Mouse (Mus musculus): ENCODE results near the gene Tor1aip1. TPM values are rescaled to one million over a fixed set of nuclear protein-coding genes. Genes with fewer than 3 reads are reported as not detected.

Tor1aip1 gene
- polyA plus RNA-seq, 1 experiment from 2014 or later, result 41.5 TPM

DNA sequence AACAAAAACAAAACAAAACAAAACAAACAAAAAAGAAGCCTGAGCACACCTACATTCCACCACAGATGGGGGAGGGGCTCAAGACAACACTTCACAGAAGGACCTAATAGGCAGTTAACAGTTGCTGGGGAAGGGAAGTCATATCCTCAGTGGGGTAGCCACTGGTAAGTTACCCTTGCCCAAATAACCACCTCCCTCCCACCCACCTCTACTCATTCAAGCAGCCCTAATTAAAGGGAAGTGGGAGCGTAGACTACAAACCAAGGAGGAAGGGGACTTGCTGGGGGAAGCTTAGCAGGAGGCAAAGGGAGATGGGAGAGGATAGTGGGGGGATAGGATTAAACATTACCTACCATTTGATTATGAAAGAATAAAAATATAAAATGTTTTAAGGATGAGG is 15.9 kb downstream of the Tor1aip1 start:
- H3K27ac ChIP-seq (replicated peaks), result no peak overlapping the region
- H3K36me3 ChIP-seq, result peaks cover 88% of the 10 kb centered on the region
- WGBS, result 93% methylated on average over 1 of the region's 1 CpGs
- no peaks in the 10 kb centered on the region for H3K4me1 ChIP-seq
- no peaks in the 10 kb centered on the region for H3K9me3 ChIP-seq (replicated peaks)
- H3K27me3 ChIP-seq (ENCODE audit: low read depth, poor library complexity, severe bottlenecking), result no peaks in the 10 kb centered on the region
- DNase-seq (ENCODE audit: low spot score), result no peak
- H3K4me3 ChIP-seq, result no peak overlapping the region

DNA sequence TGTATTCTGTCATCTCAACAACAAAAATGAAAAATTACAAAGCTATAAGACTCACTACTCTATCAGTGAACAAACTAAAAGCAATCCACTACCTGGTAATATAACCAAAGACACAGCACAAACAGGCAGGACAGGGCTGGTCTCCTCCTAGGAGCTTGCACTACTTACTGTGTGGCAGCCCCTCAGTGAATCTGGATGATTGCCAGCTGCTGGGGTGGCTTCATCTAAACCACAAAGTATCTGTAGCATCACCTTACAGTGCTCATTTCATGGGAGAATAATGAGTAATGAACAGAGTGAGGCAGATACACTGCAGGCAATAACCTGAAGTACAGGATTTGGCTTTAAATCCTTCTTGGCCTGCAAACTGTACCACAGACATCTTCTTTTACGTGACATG is 16.5 kb downstream of the Tor1aip1 start:
- peaks cover 90% of the 10 kb centered on the region for H3K36me3 ChIP-seq
- no peak for DNase-seq (ENCODE audit: low spot score)
- no peaks in the 10 kb centered on the region for H3K27me3 ChIP-seq (ENCODE audit: low read depth, poor library complexity, severe bottlenecking)
- H3K4me3 ChIP-seq, result no peak overlapping the region
- WGBS, result 86% methylated on average over 1 of the region's 1 CpGs
- no peaks in the 10 kb centered on the region for H3K4me1 ChIP-seq
- H3K9me3 ChIP-seq (replicated peaks), result no peaks in the 10 kb centered on the region
- H3K27ac ChIP-seq (replicated peaks), result no peak overlapping the region

DNA sequence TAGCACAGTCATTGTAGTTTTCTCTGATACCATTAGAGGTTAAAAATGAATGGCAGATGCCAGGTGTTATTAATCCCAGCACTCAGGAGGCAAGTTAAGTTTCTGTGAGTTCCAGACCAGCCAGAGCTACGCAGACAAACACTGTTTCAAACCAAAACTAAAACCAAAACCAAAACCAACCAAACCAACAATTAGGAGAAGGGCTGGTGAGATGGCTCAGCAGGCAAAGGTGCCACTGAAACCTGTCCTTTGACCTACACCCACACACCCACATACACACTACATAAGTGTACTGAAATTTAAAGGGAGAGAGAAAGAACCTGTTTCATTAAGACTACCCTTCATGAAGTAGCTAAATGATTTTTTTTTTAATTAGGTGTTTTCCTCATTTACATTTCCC is 27.3 kb downstream of the Tor1aip1 start:
- H3K9me3 ChIP-seq (replicated peaks), result no peaks in the 10 kb centered on the region

DNA sequence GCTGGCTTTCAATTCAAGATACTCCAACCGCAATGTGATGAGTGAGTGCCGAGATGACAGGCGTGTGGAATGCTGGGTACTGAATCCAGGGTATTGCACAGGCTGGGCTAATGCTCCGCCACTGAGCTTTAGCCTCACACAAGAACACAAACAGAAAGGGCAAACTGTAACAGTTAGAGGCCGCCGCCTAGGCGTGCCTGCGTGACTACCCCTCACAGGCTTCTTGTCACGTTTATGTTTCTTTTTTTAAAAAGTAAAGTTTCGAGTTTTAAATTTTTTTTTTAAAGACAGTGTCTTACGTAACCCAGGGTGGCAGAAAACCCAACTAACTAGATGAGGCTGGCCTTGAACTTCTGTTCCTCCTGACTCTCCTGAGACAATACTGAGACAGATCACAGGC is 30.4 kb downstream of the Tor1aip1 start:
- WGBS, result 92% methylated on average over 11 of the region's 11 CpGs
- H3K27ac ChIP-seq (replicated peaks), result no peak overlapping the region
- no peak overlapping the region for H3K4me3 ChIP-seq
- H3K36me3 ChIP-seq, result peaks cover 67% of the 10 kb centered on the region
- no peaks in the 10 kb centered on the region for H3K4me1 ChIP-seq
- DNase-seq (ENCODE audit: low spot score), result no peak
- no peaks in the 10 kb centered on the region for H3K9me3 ChIP-seq (replicated peaks)
- H3K27me3 ChIP-seq (ENCODE audit: low read depth, poor library complexity, severe bottlenecking), result no peaks in the 10 kb centered on the region

More for the DNA sequence above, 27.3 kb downstream of the Tor1aip1 start:
- no peaks in the 10 kb centered on the region for H3K4me1 ChIP-seq
- 93% methylated on average over 1 of the region's 1 CpGs for WGBS
- no peak overlapping the region for H3K27ac ChIP-seq (replicated peaks)
- H3K27me3 ChIP-seq (ENCODE audit: low read depth, poor library complexity, severe bottlenecking), result no peaks in the 10 kb centered on the region
- peaks cover 85% of the 10 kb centered on the region for H3K36me3 ChIP-seq
- H3K4me3 ChIP-seq, result no peak overlapping the region
- DNase-seq (ENCODE audit: low spot score), result no peak

DNA sequence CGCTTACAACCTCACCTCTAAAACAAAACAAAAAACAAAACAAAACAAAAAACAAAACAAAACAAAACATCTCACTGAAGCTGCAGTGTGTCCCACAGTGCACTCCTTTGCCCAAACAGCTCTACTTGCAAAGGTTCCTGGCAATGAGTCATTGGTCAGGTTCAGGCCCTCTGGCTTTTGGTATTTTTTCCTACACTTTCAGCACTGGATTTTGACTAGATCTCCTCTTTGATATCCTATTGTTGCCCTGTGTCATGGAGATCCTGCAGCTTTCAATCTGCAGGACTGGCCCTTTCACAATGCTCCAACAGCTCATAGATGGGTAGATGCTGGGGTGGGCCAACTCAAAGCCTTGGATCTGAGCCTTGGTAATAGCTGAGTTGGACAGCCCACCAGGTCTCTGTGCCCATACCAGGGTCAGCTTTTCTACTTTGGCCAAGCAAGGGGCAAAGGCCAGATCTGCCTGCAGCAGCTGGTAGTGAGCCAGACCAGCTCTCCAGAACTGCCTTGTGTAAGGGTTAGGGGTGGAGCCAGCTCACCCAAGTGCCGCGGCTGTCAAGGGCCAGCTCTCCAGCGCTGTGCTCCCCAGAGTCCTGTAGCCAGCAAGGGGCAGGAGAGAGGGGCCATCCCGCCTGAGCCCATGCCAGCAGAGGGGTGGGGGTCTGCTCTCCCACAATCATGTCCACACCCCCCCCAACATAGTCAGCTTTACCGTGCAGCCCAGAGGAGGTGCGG is 32.9 kb downstream of the Tor1aip1 start:
- Histone ChIP-seq H3K27ac (replicated peaks) (no peak overlapping the region), H3K4me1 (no peaks in the 10 kb centered on the region), H3K27me3 (ENCODE audit: low read depth, poor library complexity, severe bottlenecking) (no peaks in the 10 kb centered on the region), H3K36me3 (peaks cover 47% of the 10 kb centered on the region), H3K9me3 (replicated peaks) (no peaks in the 10 kb centered on the region), H3K4me3 (no peak overlapping the region)
- WGBS, result 88% methylated on average over 7 of the region's 7 CpGs
- DNase-seq (ENCODE audit: low spot score), result no peak

DNA sequence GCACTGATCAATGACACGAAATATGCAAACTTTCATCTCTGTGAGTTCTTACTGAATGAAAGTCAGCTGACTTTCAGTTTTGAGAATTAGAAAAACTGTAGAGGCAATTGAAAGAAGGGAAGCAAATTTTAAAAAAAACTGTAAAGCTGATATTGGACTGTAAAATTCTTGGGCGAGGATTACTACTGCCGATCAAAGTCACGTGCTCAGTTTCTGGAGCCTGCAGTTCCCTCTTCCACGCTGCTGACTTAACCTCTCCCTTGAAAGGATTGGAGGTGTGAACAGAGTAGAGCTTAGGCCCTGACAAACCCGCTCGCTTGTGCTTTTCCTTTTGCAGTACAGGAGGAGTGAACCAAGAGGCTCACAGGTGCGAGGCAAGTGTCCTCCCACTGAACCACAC is 33.9 kb downstream of the Tor1aip1 start:
- H3K4me1 ChIP-seq, result no peaks in the 10 kb centered on the region
- WGBS, result 89% methylated on average over 8 of the region's 8 CpGs
- no peaks in the 10 kb centered on the region for H3K27me3 ChIP-seq (ENCODE audit: low read depth, poor library complexity, severe bottlenecking)
- no peaks in the 10 kb centered on the region for H3K9me3 ChIP-seq (replicated peaks)
- peaks cover 39% of the 10 kb centered on the region for H3K36me3 ChIP-seq
- no peak for DNase-seq (ENCODE audit: low spot score)
- no peak overlapping the region for H3K27ac ChIP-seq (replicated peaks)
- no peak overlapping the region for H3K4me3 ChIP-seq

DNA sequence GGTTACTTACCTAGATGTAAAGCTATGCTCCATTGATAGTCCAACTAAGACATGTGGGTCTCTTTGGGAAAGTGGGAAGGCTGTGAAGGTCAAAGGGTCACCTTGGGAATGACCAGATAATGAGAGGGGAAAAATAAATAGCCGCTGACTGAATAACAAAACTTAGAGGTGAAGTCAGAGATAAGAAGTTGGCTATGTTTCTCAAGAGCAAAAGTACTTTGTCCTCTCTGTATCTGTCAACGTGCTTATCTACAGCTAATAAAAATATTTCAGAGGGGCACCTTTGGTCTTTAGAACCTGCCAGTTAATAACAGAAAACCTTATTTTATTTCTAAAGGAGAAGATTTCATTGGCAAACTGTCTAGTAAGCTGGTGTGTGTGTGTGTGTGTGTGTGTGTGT is 40.7 kb downstream of the Tor1aip1 start:
- Histone ChIP-seq H3K27ac (replicated peaks) (no peak overlapping the region), H3K4me1 (no peaks in the 10 kb centered on the region), H3K4me3 (no peak overlapping the region), H3K36me3 (no peaks in the 10 kb centered on the region), H3K9me3 (replicated peaks) (no peaks in the 10 kb centered on the region), H3K27me3 (ENCODE audit: low read depth, poor library complexity, severe bottlenecking) (0 out of 2 replicates have a peak, but pooled peaks cover 4% of the 10 kb centered on the region)
- WGBS, result 85% methylated on average over 2 of the region's 2 CpGs
- DNase-seq (ENCODE audit: low spot score), result no peak

DNA sequence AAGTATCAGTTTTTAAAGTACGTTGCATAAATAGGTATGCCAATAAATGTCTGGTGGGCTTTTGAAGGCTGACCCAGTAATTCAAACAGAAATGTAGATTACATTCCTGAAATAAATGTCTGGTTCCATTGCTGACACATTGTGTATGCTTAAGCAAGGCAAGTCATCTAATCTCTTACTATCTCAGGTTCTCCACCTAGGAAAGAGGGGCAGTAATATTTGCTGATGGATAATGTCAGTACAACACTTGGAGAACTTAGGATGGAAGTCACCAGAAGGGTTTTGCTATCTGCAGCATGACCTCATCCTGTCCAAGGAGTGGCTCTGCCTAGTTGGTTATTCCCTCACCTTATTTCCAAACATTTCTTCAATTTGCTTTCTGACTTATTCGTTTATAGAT is 41.8 kb downstream of the Tor1aip1 start:
- Histone ChIP-seq H3K4me3 (no peak overlapping the region), H3K36me3 (no peaks in the 10 kb centered on the region), H3K27ac (replicated peaks) (no peak overlapping the region), H3K27me3 (ENCODE audit: low read depth, poor library complexity, severe bottlenecking) (0 out of 2 replicates have a peak, but pooled peaks cover 4% of the 10 kb centered on the region), H3K9me3 (replicated peaks) (no peaks in the 10 kb centered on the region), H3K4me1 (peaks cover under 1% of the 10 kb centered on the region)
- WGBS, result 93% methylated on average over 2 of the region's 2 CpGs
- DNase-seq (ENCODE audit: low spot score), result no peak

DNA sequence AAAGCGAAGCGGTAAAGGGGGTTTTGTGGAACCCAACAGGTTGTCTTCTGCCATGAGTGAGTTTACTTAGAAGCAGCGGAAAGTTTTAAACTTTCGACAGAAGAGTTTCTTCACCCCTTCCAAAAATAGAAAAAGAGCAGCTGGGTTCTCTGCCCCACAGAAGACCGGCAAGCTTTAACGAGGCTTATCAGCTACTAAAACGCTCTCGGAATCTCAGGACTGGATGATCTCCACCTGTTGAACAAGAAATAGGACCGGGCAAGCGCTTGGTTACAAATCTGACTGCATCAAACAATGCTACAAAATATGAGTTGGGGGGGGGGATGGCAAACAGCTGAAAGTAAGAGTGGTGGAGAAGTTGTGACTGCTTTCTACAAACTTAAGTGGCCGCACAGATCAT is 45.9 kb downstream of the Tor1aip1 start:
- Histone ChIP-seq H3K4me1 (peaks cover 6% of the 10 kb centered on the region), H3K27me3 (ENCODE audit: low read depth, poor library complexity, severe bottlenecking) (0 out of 2 replicates have a peak, but pooled peaks cover 4% of the 10 kb centered on the region), H3K36me3 (no peaks in the 10 kb centered on the region), H3K4me3 (no peak overlapping the region), H3K27ac (replicated peaks) (no peak overlapping the region), H3K9me3 (replicated peaks) (no peaks in the 10 kb centered on the region)
- 83% methylated on average over 11 of the region's 11 CpGs for WGBS
- DNase-seq (ENCODE audit: low spot score), result no peak

DNA sequence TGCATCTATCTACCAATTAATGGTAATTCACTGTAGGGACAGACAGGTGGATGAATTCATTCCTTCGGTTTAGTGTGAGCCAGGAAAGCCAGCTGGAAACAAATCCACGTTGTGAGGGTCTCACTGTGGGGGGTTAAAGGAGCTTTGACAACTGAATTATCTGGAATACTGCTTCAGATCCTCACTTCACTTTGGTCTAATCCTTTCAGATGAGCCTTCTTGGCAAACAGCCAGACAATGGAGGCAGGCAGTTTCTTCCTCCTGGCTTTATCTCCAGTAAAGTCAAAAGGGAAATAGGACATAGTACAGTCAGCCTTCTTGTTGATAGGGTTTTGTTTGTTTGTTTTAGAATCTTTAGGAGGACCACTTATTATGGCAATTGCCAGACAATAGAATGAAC is 46.9 kb downstream of the Tor1aip1 start:
- DNase-seq (ENCODE audit: low spot score), result peak; percentile 14

DNA sequence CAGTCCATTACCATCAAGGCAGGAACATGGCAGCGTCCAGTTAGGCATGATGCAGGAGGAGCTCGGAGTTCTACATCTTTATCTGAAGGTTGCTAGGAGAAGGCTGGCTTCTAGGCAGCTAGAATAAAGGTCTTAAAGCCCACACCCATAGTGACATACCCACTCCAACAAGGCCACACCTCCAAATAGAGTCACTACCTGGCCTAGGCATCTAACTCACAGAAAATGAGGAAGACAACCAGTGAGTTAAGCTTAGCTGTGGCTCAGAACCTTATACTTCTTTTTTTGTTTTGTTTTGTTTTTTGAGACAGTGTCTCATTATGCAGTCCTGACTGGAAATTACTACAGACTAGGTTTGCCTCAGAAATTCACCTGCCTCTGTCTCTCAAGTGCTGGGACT is 48.7 kb downstream of the Tor1aip1 start:
- H3K27ac ChIP-seq (replicated peaks), result no peak overlapping the region
- H3K27me3 ChIP-seq (ENCODE audit: low read depth, poor library complexity, severe bottlenecking), result 0 out of 2 replicates have a peak, but pooled peaks cover 4% of the 10 kb centered on the region
- H3K9me3 ChIP-seq (replicated peaks), result no peaks in the 10 kb centered on the region
- 77% methylated on average over 2 of the region's 2 CpGs for WGBS
- H3K4me3 ChIP-seq, result no peak overlapping the region
- H3K36me3 ChIP-seq, result no peaks in the 10 kb centered on the region
- DNase-seq (ENCODE audit: low spot score), result no peak
- peaks cover 6% of the 10 kb centered on the region for H3K4me1 ChIP-seq

More for the DNA sequence above, 46.9 kb downstream of the Tor1aip1 start:
- 10% methylated on average over 2 of the region's 2 CpGs for WGBS
- no peak overlapping the region for H3K27ac ChIP-seq (replicated peaks)
- H3K4me1 ChIP-seq, result peaks cover 6% of the 10 kb centered on the region
- no peaks in the 10 kb centered on the region for H3K36me3 ChIP-seq
- H3K4me3 ChIP-seq, result no peak overlapping the region
- 0 out of 2 replicates have a peak, but pooled peaks cover 4% of the 10 kb centered on the region for H3K27me3 ChIP-seq (ENCODE audit: low read depth, poor library complexity, severe bottlenecking)
- H3K9me3 ChIP-seq (replicated peaks), result no peaks in the 10 kb centered on the region

DNA sequence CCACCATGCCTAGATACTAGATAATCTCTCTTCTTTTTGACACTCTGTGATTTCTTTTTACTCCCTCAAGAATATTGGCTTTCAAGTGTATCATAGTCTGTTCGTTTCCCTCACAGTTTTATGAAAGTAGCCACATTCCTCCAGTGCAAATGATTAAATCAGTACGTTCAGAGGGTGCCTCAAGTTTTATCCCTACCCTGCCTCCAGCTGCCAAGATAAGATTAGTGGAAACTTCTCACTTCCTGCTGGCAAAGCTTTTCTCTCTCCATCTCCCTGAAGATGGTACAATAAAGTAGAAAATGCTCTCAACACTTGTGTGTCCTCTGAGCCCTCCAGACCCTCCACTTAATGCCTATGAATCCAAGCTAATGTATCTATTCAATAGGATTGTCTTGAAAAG is 61.3 kb downstream of the Tor1aip1 start:
- H3K9me3 ChIP-seq (replicated peaks), result no peaks in the 10 kb centered on the region
- WGBS, result 71% methylated on average over 2 of the region's 2 CpGs

DNA sequence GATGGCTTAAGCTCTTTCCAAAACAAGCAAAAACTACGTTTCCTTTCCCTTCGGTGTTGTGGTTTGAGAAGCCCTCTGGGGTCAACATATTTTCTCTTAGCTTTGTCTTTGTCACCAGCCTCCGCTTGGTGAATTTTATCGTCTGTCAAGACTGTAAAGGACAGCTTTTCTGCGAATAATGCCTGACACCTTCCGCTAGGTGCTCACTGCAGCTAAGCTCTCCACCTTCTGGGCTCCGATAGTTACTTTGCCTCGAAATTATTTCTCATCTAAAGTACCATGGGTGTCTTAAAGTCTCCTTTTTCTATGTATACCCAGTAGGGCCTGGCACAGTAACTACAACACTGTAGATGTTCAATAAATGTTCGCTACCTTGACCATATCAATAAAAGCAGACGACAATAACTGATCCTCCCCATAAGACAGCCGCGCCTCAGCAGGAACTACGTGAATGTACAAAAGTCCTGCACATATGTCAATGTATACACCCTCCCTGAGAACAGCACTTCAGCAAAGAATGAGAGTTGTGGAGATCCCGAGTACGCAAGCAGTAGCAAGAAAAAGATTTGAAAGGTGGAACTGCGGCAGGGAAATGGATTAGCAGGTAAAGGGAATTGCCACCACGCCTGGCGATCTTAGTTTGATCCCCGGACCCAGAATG is 62.4 kb downstream of the Tor1aip1 start:
- H3K27ac ChIP-seq (replicated peaks), result peak overlapping the region; percentile 98
- H3K4me3 ChIP-seq, result peak overlapping the region; percentile 100
- WGBS, result 9% methylated on average over 19 of the region's 19 CpGs
- DNase-seq (ENCODE audit: low spot score), result no peak
- no peaks in the 10 kb centered on the region for H3K27me3 ChIP-seq (ENCODE audit: low read depth, poor library complexity, severe bottlenecking)
- H3K36me3 ChIP-seq, result no peaks in the 10 kb centered on the region
- H3K9me3 ChIP-seq (replicated peaks), result no peaks in the 10 kb centered on the region
- peaks cover 29% of the 10 kb centered on the region for H3K4me1 ChIP-seq

More for the DNA sequence above, 61.3 kb downstream of the Tor1aip1 start:
- H3K36me3 ChIP-seq, result no peaks in the 10 kb centered on the region
- no peak overlapping the region for H3K4me3 ChIP-seq
- H3K27ac ChIP-seq (replicated peaks), result no peak overlapping the region
- no peaks in the 10 kb centered on the region for H3K27me3 ChIP-seq (ENCODE audit: low read depth, poor library complexity, severe bottlenecking)
- no peak for DNase-seq (ENCODE audit: low spot score)
- H3K4me1 ChIP-seq, result peaks cover 29% of the 10 kb centered on the region

Measured in midbrain, embryonic 10.5 days (tissue).